Mouse (Mus musculus) left cerebral cortex, postnatal 14 days (tissue): ENCODE data around the gene Ak8. TPM values are rescaled to one million over a fixed set of nuclear protein-coding genes. Genes with fewer than 3 reads are reported as not detected.

Experiments used
- DNase-seq, 2 experiments: peaks; one replicate each; pipeline ENCODE4 v3.0.0; 2021 to 2022; ENCODE audit warnings: low spot score in 2 of 2, mixed read lengths in 1 of 2
- intact Hi-C: fragments of 180-260 bp; cut with DNase I; formaldehyde crosslinking; loops from one replicate; pipeline ENCODE4 v1.15.1; 2025
- long read RNA-seq, 2 experiments: library from polyadenylated mRNA; stranded (forward); transcript quantifications; one replicate each; pipeline ENCODE4 v2.0.0; 2021
- total RNA-seq, 2 experiments: library from RNA; stranded (reverse); gene quantifications; 2 replicates each; pipeline ENCODE4 v1.2.3; 2021

The Ak8 gene
- total RNA-seq: 1 to 10 TPM; 1.7 to 2.1 TPM
- long read RNA-seq, experiment 1, partial matches to known transcripts: 0 of 4 reads
- long read RNA-seq, experiment 1, other reads (novel, unspliced or antisense): 1 of 4 reads
- long read RNA-seq, experiment 2, partial matches to known transcripts: 0 of 1 reads
- long read RNA-seq, experiment 2, other reads (novel, unspliced or antisense): 1 of 1 reads

GRCm38 (mm10) chr2:28699361-28700335 is at the start of gene Ak8, which contains the start of gene Spaca9:
Gene Ak8, plus strand, starts transcription at chr2:28700164.
Gene Spaca9, minus strand, starts transcription at chr2:28699727.
- peak; percentile 82 to 83 for DNase-seq

GRCm38 (mm10) chr2:28650526-28650925 is 49.4 kb upstream of the Ak8 start:
- intact Hi-C loops: no loop called here

More at GRCm38 (mm10) chr2:28699361-28700335, at the start of gene Ak8, which contains the start of gene Spaca9:
- intact Hi-C loops: no loop called here

GRCm38 (mm10) chr2:28653351-28653750 is 46.6 kb upstream of the Ak8 start:
- intact Hi-C loops: no loop called here
- peak in 1 of 2 experiments; percentile 17 for DNase-seq

More at GRCm38 (mm10) chr2:28650526-28650925, 49.4 kb upstream of the Ak8 start:
- DNase-seq: no peak

- intact Hi-C loops: no loop called here
- no peak for DNase-seq
These were observed 45.7 kb upstream of the Ak8 start for GRCm38 (mm10) chr2:28654295-28654694.

GRCm38 (mm10) chr2:28656216-28656615 is 43.7 kb upstream of the Ak8 start:
- no peak for DNase-seq
- intact Hi-C loops: no loop called here

GRCm38 (mm10) chr2:28662891-28663290 is 37.1 kb upstream of the Ak8 start:
- intact Hi-C loops: no loop called here
- DNase-seq: no peak

GRCm38 (mm10) chr2:28665818-28666217 is 34.1 kb upstream of the Ak8 start:
- no peak for DNase-seq
- intact Hi-C loops: no loop called here

GRCm38 (mm10) chr2:28671438-28671837 is 28.5 kb upstream of the Ak8 start:
- intact Hi-C loops: no loop called here
- no peak for DNase-seq

GRCm38 (mm10) chr2:28676005-28676404 is 24.0 kb upstream of the Ak8 start:
- no peak for DNase-seq
- intact Hi-C loops: no loop called here

GRCm38 (mm10) chr2:28680710-28681109 is 19.3 kb upstream of the Ak8 start:
- intact Hi-C loops: no loop called here
- peak; percentile 28 to 53 for DNase-seq

GRCm38 (mm10) chr2:28681718-28682117 is 18.2 kb upstream of the Ak8 start:
- intact Hi-C loops: no loop called here
- DNase-seq: peak; percentile 44 to 60

- DNase-seq: peak in 1 of 2 experiments; percentile 16
- intact Hi-C loops: no loop called here
These were observed 14.1 kb upstream of the Ak8 start for GRCm38 (mm10) chr2:28685895-28686294.

GRCm38 (mm10) chr2:28688431-28688830 is 11.5 kb upstream of the Ak8 start:
- intact Hi-C loops: no loop called here
- peak; percentile 34 to 47 for DNase-seq

GRCm38 (mm10) chr2:28692692-28693091 is 7.3 kb upstream of the Ak8 start:
- DNase-seq: peak; percentile 36 to 59

GRCm38 (mm10) chr2:28698566-28698965 is 1.4 kb upstream of the Ak8 start:
- no peak for DNase-seq
- intact Hi-C loops: no loop called here

More at GRCm38 (mm10) chr2:28692692-28693091, 7.3 kb upstream of the Ak8 start:
- intact Hi-C loops: no loop called here

- intact Hi-C loops: no loop called here
- no peak for DNase-seq
These were observed 1.8 kb downstream of the Ak8 start for GRCm38 (mm10) chr2:28701646-28702262.

- DNase-seq: no peak
- intact Hi-C loops: no loop called here
These were observed 6.2 kb downstream of the Ak8 start for GRCm38 (mm10) chr2:28706106-28706636.

GRCm38 (mm10) chr2:28706787-28707186 is 6.8 kb downstream of the Ak8 start:
- no peak for DNase-seq
- intact Hi-C loops: no loop called here

GRCm38 (mm10) chr2:28713036-28713435 is 13.1 kb downstream of the Ak8 start:
- intact Hi-C loops: no loop called here
- DNase-seq: no peak

- DNase-seq: no peak
- intact Hi-C loops: no loop called here
These were observed 22.5 kb downstream of the Ak8 start for GRCm38 (mm10) chr2:28722419-28722818.
